Mouse (Mus musculus): ENCODE measurements around the gene Cox7a2.

- TF ChIP-seq EP300 (IDR thresholded peaks at IDR 0.05; ENCODE audit: low read depth): no peak
- TF ChIP-seq CTCF (IDR thresholded peaks at IDR 0.05; ENCODE audit: low read depth): no peak
Observed at GRCm38 (mm10) chr9:79805426-79805825, 45.7 kb upstream of the Cox7a2 start.
